Mouse (Mus musculus) kidney, adult 2 months (tissue): Measurements from ENCODE around the gene Rpl36. TPM values are rescaled to one million over a fixed set of nuclear protein-coding genes. Genes with fewer than 3 reads are reported as not detected.

Experiments
- DNase-seq: peaks from one replicate; pipeline ENCODE4 v3.0.0; 2021
- H3K27ac ChIP-seq: fragments of 200-500 bp; 2 replicates; pipeline ENCODE4 v1.5.1; 2012; ENCODE audit warnings: low read depth, low read length, control low read depth, inconsistent platforms; ENCODE audit not compliant: insufficient read depth
- H3K27me3 ChIP-seq: fragments of 200-500 bp; replicated peaks from 2 replicates; pipeline ENCODE4 v1.6.1; 2012; ENCODE audit warnings: mild to moderate bottlenecking, moderate library complexity, low read length, inconsistent platforms; ENCODE audit not compliant: control insufficient read depth, insufficient read depth
- H3K36me3 ChIP-seq: fragments of 200-500 bp; 2 replicates; pipeline ENCODE4 v1.6.1; 2012; ENCODE audit warnings: mild to moderate bottlenecking, moderate library complexity, low read length, inconsistent platforms; ENCODE audit not compliant: control insufficient read depth, insufficient read depth
- H3K4me1 ChIP-seq: fragments of 200-500 bp; 2 replicates; pipeline ENCODE4 v1.6.1; 2011; ENCODE audit warnings: low read length; ENCODE audit not compliant: control insufficient read depth, insufficient read depth
- H3K4me3 ChIP-seq: fragments of 200-500 bp; 2 replicates; pipeline ENCODE4 v1.5.1; 2011; ENCODE audit warnings: mild to moderate bottlenecking, low read depth, low read length, control low read depth; ENCODE audit not compliant: insufficient read depth
- CTCF ChIP-seq: fragments of 200-500 bp; conservative IDR thresholded peaks from 2 replicates; pipeline ENCODE4 v1.5.1; 2011; ENCODE audit warnings: low read depth, mild to moderate bottlenecking, control low read depth, low read length, moderate library complexity, mixed read lengths; ENCODE audit not compliant: insufficient read depth, insufficient read length
- POLR2A ChIP-seq: fragments of 200-500 bp; IDR thresholded peaks from one replicate; pipeline ENCODE4 v1.6.1; 2011; ENCODE audit warnings: low read depth, low read length, control low read depth
- WGBS: fragments of 180-500 bp; shearing (Covaris S2); methylation state at CpG from one replicate; pipeline ENCODE4 v1.1.7; 2018; 5-methylcytosine and 5-hydroxymethylcytosine counted together
- polyA plus RNA-seq: library from polyadenylated mRNA; depleted of rRNA; stranded (reverse); fragments of >200 nt; gene quantifications from 2 replicates; pipeline ENCODE4 v1.2.3, GENCODE M21; 2012

Gene Rpl36
- polyA plus RNA-seq, 1 experiment = 1,975 TPM

DNA sequence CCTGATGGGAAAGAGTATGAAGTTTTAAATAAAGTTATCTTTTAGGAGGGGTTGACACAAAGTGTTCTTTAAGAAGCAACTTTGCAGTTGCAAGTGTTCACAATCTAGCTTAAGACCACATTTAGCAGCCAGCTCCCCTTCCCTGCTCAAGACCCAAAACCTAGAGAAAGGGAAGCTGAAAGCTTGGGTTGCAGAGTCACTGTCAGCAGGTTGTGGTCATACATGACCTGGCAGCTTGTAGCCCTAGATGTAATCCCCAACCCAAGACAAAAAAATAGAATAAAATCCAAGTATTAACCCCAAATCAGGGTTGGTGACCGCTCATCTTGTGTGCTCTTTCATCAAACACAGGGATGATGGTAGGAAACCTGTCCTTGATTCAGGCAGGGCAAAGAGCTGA lies 30.1 kb upstream of the Rpl36 start:
- no peaks in the 10 kb centered on the region; the same call in 1 of the 2 replicates for H3K36me3 ChIP-seq
- no peaks in the 10 kb centered on the region for H3K27me3 ChIP-seq
- no peak overlapping the region for H3K27ac ChIP-seq
- 47% methylated on average over 1 of the region's 1 CpGs for WGBS
- H3K4me3 ChIP-seq = peak overlapping the region; percentile 98
- TF ChIP-seq POLR2A = no peak
- no peak for TF ChIP-seq CTCF
- peaks cover 23% of the 10 kb centered on the region for H3K4me1 ChIP-seq
- DNase-seq = no peak

DNA sequence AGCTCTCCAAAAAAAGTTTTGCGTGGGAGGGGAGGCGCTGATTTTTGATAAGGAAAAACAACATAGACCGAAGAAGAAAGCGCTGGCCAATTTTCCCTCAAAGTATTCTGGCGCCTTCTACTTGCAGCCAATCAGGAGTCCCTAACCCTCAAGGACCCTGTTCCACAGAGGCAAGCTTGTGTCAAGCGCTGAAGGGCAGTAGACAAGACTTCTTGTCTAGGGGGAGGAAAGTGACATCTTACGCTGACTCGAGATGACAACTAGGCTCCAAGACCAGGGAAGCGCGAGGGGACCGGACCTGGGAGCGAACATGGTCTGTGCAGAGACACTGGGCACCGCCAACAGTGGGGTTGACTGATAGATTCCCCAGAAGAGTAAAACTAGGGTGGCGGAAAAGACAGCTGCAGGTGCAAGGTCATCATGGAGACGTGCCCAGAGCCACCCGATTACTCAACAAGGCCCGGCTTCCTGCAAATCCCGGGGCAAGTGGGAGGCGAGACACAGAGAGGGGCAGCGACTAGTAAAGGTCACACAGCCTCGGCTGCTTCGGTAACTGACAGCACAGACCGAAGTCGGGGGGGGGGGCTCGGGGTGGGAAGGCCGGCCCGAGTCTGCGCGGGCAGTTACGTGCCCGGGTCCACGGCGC lies 29.5 kb upstream of the Rpl36 start:
- no peak for DNase-seq
- peaks cover 23% of the 10 kb centered on the region for H3K4me1 ChIP-seq
- no peaks in the 10 kb centered on the region; the same call in 1 of the 2 replicates for H3K36me3 ChIP-seq
- under 1% methylated on average over 33 of the region's 33 CpGs for WGBS
- H3K4me3 ChIP-seq = peak overlapping the region; percentile 98
- peak overlapping the region; percentile 90 for H3K27ac ChIP-seq
- no peaks in the 10 kb centered on the region for H3K27me3 ChIP-seq
- TF ChIP-seq CTCF (no peak), POLR2A (no peak)

- Histone ChIP-seq H3K36me3 (no peaks in the 10 kb centered on the region; the same call in 1 of the 2 replicates), H3K27ac (peak within 1 kb of the TSS; percentile 90), H3K27me3 (no peaks in the 10 kb centered on the region), H3K4me3 (peak within 1 kb of the TSS; percentile 98), H3K4me1 (peaks cover 23% of the 10 kb centered on the region)
- peak; percentile 99 for DNase-seq
- under 1% methylated on average over 96 of the region's 101 CpGs for WGBS
- TF ChIP-seq POLR2A (peak; percentile 63), CTCF (no peak)
Measured at GRCm38 (mm10) chr17:56584257-56585130, 28.7 kb upstream of the Rpl36 start, which contains the start of the genes Safb2 and Safb. Safb2 (minus strand) TSS chr17:56584585. Safb (plus strand) TSS chr17:56584825.

DNA sequence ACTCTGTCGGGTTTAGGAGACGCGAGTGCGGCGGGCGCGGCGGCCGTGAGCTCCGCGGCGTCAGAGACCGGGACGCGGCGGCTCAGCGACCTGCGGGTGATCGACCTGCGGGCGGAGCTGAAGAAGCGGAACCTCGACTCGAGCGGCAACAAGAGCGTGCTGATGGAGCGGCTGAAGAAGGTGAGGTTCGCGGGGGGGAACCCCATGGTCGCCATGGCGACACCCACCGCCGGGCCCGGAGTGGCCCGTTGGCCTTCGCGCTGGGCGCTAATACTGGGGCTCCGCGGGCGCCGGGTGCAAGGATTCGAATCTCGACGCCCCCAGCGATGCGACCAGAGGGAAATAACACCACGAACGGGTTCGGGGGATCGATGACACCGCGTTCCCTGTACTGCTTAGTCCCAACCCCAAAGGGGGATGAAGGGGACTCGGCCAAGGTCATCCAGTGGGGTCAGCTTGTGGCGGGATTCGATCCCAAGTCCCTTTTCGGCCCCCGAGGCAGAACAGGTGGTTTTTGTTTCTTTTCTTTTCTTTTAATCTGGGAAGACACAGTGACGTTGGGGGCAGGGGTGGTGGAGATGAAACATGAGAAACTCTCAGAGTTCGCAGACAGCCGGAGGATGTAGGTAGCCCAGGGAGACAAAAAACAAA lies 27.9 kb upstream of the Rpl36 start:
- H3K27me3 ChIP-seq = no peaks in the 10 kb centered on the region
- peak overlapping the region; percentile 66 for H3K4me3 ChIP-seq
- WGBS = under 1% methylated on average over 60 of the region's 61 CpGs
- TF ChIP-seq CTCF (no peak), POLR2A (no peak)
- DNase-seq = no peak
- peaks cover 23% of the 10 kb centered on the region for H3K4me1 ChIP-seq
- peaks cover 3% of the 10 kb centered on the region for H3K36me3 ChIP-seq
- H3K27ac ChIP-seq = peak overlapping the region; percentile 78

DNA sequence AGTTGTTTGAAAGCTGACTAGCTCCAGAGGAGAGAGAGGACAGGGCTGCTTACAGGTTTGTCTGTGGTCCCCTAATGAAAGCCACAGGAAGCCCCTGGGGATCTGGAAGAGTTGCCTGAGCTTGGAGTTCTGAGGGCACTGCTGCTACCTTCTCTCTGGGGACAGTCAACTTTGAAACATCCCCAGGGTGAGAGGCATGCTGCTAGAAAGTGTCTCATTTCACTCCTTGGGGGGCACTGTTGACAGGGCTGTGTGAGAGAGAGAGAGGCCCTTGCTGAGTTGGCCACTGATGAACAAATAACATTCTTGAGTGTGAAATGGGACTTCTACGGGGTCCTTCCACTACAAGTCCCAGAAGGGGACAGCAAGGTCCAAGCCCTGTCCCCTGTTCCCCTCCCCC lies 25.4 kb upstream of the Rpl36 start:
- TF ChIP-seq POLR2A (no peak), CTCF (no peak)
- Histone ChIP-seq H3K4me3 (no peak overlapping the region), H3K27me3 (no peaks in the 10 kb centered on the region), H3K27ac (no peak overlapping the region), H3K36me3 (peaks cover 4% of the 10 kb centered on the region), H3K4me1 (peaks cover 22% of the 10 kb centered on the region)
- WGBS = 33% methylated on average over 1 of the region's 1 CpGs
- DNase-seq = no peak

GRCm38 (mm10) chr17:56588921-56589320 lies 24.3 kb upstream of the Rpl36 start:
- no peak for TF ChIP-seq CTCF
- TF ChIP-seq POLR2A = no peak
- WGBS = 85% methylated on average over 4 of the region's 4 CpGs
- no peak overlapping the region for H3K27ac ChIP-seq
- DNase-seq = no peak
- H3K4me3 ChIP-seq = no peak overlapping the region
- H3K4me1 ChIP-seq = peaks cover 15% of the 10 kb centered on the region
- H3K27me3 ChIP-seq = no peaks in the 10 kb centered on the region
- H3K36me3 ChIP-seq = peaks cover 4% of the 10 kb centered on the region

- no peak for TF ChIP-seq CTCF
- TF ChIP-seq POLR2A = no peak
- H3K36me3 ChIP-seq = peaks cover 4% of the 10 kb centered on the region
Measured at GRCm38 (mm10) chr17:56592553-56592952, 20.7 kb upstream of the Rpl36 start.

More at GRCm38 (mm10) chr17:56592553-56592952, 20.7 kb upstream of the Rpl36 start:
- H3K4me3 ChIP-seq = no peak overlapping the region
- no peak overlapping the region for H3K27ac ChIP-seq
- H3K27me3 ChIP-seq = no peaks in the 10 kb centered on the region
- no peak for DNase-seq
- H3K4me1 ChIP-seq = no peaks in the 10 kb centered on the region; the same call in 1 of the 2 replicates
